Mouse (Mus musculus): ENCODE data around the gene Slx4ip. TPM values are rescaled to one million over a fixed set of nuclear protein-coding genes. Genes with fewer than 3 reads are reported as not detected.
A peak's percentile ranks its signal among the peaks of the same experiment; 100 is the strongest.

Slx4ip gene
- polyA plus RNA-seq, 1 experiment from 2014 or later = 4.3 TPM

GRCm38 (mm10) chr2:137044122-137044521 is 153.1 kb downstream of the Slx4ip start:
- ATAC-seq (replicated peaks; ENCODE audit: low FRiP score, low read depth) (no peak), DNase-seq (ENCODE audit: low spot score) (no peak)
- Histone ChIP-seq H3K27me3 (ENCODE audit: insufficient read depth, low read length) (no peaks in the 10 kb centered on the region), H3K9ac (ENCODE audit: low read depth, low read length) (no peak overlapping the region), H3K9me3 (replicated peaks; ENCODE audit: low read length) (no peaks in the 10 kb centered on the region), H3K4me2 (ENCODE audit: low read length) (no peak overlapping the region), H3K27ac (no peak overlapping the region), H3K4me3 (replicated peaks; ENCODE audit: low read depth, low read length) (no peak overlapping the region), H3K36me3 (ENCODE audit: insufficient read depth, low read length) (no peaks in the 10 kb centered on the region), H3K4me1 (replicated peaks; ENCODE audit: insufficient read depth, low read length) (no peaks in the 10 kb centered on the region)
- WGBS = 57% methylated on average over 2 of the region's 2 CpGs
- TF ChIP-seq CTCF (IDR thresholded peaks at IDR 0.05; ENCODE audit: low read depth) = no peak

GRCm38 (mm10) chr2:137049367-137049766 is 158.3 kb downstream of the Slx4ip start:
- Histone ChIP-seq H3K4me2 (ENCODE audit: low read length) (no peak overlapping the region), H3K27me3 (ENCODE audit: insufficient read depth, low read length) (no peaks in the 10 kb centered on the region), H3K9ac (ENCODE audit: low read depth, low read length) (no peak overlapping the region), H3K4me1 (replicated peaks; ENCODE audit: insufficient read depth, low read length) (no peaks in the 10 kb centered on the region), H3K27ac (no peak overlapping the region), H3K36me3 (ENCODE audit: insufficient read depth, low read length) (no peaks in the 10 kb centered on the region), H3K9me3 (replicated peaks; ENCODE audit: low read length) (no peaks in the 10 kb centered on the region), H3K4me3 (replicated peaks; ENCODE audit: low read depth, low read length) (no peak overlapping the region)
- no peak for TF ChIP-seq CTCF (IDR thresholded peaks at IDR 0.05; ENCODE audit: low read depth)
- ATAC-seq (replicated peaks; ENCODE audit: low FRiP score, low read depth) (no peak), DNase-seq (ENCODE audit: low spot score) (peak; percentile 40)
- WGBS = 46% methylated on average over 2 of the region's 2 CpGs

GRCm38 (mm10) chr2:137049906-137050305 is 158.9 kb downstream of the Slx4ip start:
- no peaks in the 10 kb centered on the region for H3K9me3 ChIP-seq (replicated peaks; ENCODE audit: low read length)
- ATAC-seq (replicated peaks; ENCODE audit: low FRiP score, low read depth) = no peak
- WGBS = 66% methylated on average over 1 of the region's 1 CpGs
- H3K36me3 ChIP-seq (ENCODE audit: insufficient read depth, low read length) = no peaks in the 10 kb centered on the region
- H3K27ac ChIP-seq = no peak overlapping the region
- H3K4me3 ChIP-seq (replicated peaks; ENCODE audit: low read depth, low read length) = no peak overlapping the region
- no peak overlapping the region for H3K4me2 ChIP-seq (ENCODE audit: low read length)
- no peak overlapping the region for H3K9ac ChIP-seq (ENCODE audit: low read depth, low read length)
- no peaks in the 10 kb centered on the region for H3K4me1 ChIP-seq (replicated peaks; ENCODE audit: insufficient read depth, low read length)
- DNase-seq (ENCODE audit: low spot score) = no peak
- TF ChIP-seq CTCF (IDR thresholded peaks at IDR 0.05; ENCODE audit: low read depth) = no peak
- no peaks in the 10 kb centered on the region for H3K27me3 ChIP-seq (ENCODE audit: insufficient read depth, low read length)

GRCm38 (mm10) chr2:137063829-137064228 is 172.8 kb downstream of the Slx4ip start:
- Histone ChIP-seq H3K4me1 (replicated peaks; ENCODE audit: insufficient read depth, low read length) (no peaks in the 10 kb centered on the region), H3K9ac (ENCODE audit: low read depth, low read length) (no peak overlapping the region), H3K4me3 (replicated peaks; ENCODE audit: low read depth, low read length) (no peak overlapping the region), H3K27me3 (ENCODE audit: insufficient read depth, low read length) (no peaks in the 10 kb centered on the region), H3K27ac (no peak overlapping the region), H3K36me3 (ENCODE audit: insufficient read depth, low read length) (no peaks in the 10 kb centered on the region), H3K9me3 (replicated peaks; ENCODE audit: low read length) (no peaks in the 10 kb centered on the region), H3K4me2 (ENCODE audit: low read length) (no peak overlapping the region)
- WGBS = 81% methylated on average over 1 of the region's 1 CpGs
- no peak for TF ChIP-seq CTCF (IDR thresholded peaks at IDR 0.05; ENCODE audit: low read depth)
- ATAC-seq (replicated peaks; ENCODE audit: low FRiP score, low read depth) (no peak), DNase-seq (ENCODE audit: low spot score) (no peak)

GRCm38 (mm10) chr2:137064513-137064912 is 173.5 kb downstream of the Slx4ip start:
- ATAC-seq (replicated peaks; ENCODE audit: low FRiP score, low read depth) (no peak; the same call in 1 of the 2 replicates), DNase-seq (ENCODE audit: low spot score) (no peak)
- TF ChIP-seq CTCF (IDR thresholded peaks at IDR 0.05; ENCODE audit: low read depth) = no peak
- Histone ChIP-seq H3K4me3 (replicated peaks; ENCODE audit: low read depth, low read length) (no peak overlapping the region), H3K27ac (no peak overlapping the region), H3K9me3 (replicated peaks; ENCODE audit: low read length) (no peaks in the 10 kb centered on the region), H3K27me3 (ENCODE audit: insufficient read depth, low read length) (no peaks in the 10 kb centered on the region), H3K4me2 (ENCODE audit: low read length) (no peak overlapping the region), H3K4me1 (replicated peaks; ENCODE audit: insufficient read depth, low read length) (no peaks in the 10 kb centered on the region), H3K36me3 (ENCODE audit: insufficient read depth, low read length) (no peaks in the 10 kb centered on the region), H3K9ac (ENCODE audit: low read depth, low read length) (no peak overlapping the region)
- WGBS = 52% methylated on average over 3 of the region's 3 CpGs

- Histone ChIP-seq H3K9me3 (replicated peaks; ENCODE audit: low read length) (no peaks in the 10 kb centered on the region), H3K4me3 (replicated peaks; ENCODE audit: low read depth, low read length) (no peak overlapping the region), H3K4me1 (replicated peaks; ENCODE audit: insufficient read depth, low read length) (no peaks in the 10 kb centered on the region), H3K27ac (no peak overlapping the region), H3K4me2 (ENCODE audit: low read length) (no peak overlapping the region), H3K27me3 (ENCODE audit: insufficient read depth, low read length) (no peaks in the 10 kb centered on the region), H3K36me3 (ENCODE audit: insufficient read depth, low read length) (no peaks in the 10 kb centered on the region), H3K9ac (ENCODE audit: low read depth, low read length) (no peak overlapping the region)
- no peak for DNase-seq (ENCODE audit: low spot score)
- ATAC-seq (replicated peaks; ENCODE audit: low FRiP score, low read depth) = no peak
- TF ChIP-seq CTCF (IDR thresholded peaks at IDR 0.05; ENCODE audit: low read depth) = no peak
- WGBS = 79% methylated on average over 10 of the region's 10 CpGs
Observed at GRCm38 (mm10) chr2:137067479-137068110, 176.6 kb downstream of the Slx4ip start.

All from kidney, postnatal 0 days (tissue).